Mouse (Mus musculus) kidney, embryonic 15.5 days (tissue): ENCODE data around the gene Rasgrp1. TPM values are rescaled to one million over a fixed set of nuclear protein-coding genes. Genes with fewer than 3 reads are reported as not detected.

Experiments used
- polyA plus RNA-seq: library from polyadenylated mRNA; unstranded; fragments of >200 nt; fragmentation: Nextera tagmentation; extraction: Ambion mirVana; gene quantifications from 2 replicates; pipeline ENCODE4 v1.2.1, GENCODE M21; 2015

The Rasgrp1 gene
- polyA plus RNA-seq, 1 experiment from 2014 or later, result 0.39 TPM

Other genes starting within 250 kb of the Rasgrp1 start
- 12.1 and 15.0 TPM in 2 replicates for gene Spred1, start 221.6 kb downstream of the Rasgrp1 start, polyA plus RNA-seq
- gene Fam98b, start 93.3 kb downstream of the Rasgrp1 start, polyA plus RNA-seq, result 13.4 and 14.1 TPM in 2 replicates